7 mouse cellular contexts compared by ENCODE assay signal in genomic region chr14:96194795-96195194, GRCm38 (mm10).
DNase-seq lines count a peak whose midpoint lies in the region; TF ChIP-seq lines count a peak whose summit lies in the region.
"Not testable (repeated sequence)": the region's sequence is repeated elsewhere in the genome, so short reads cannot be mapped to it uniquely, and the experiment has no call there.

No protein-coding gene starts in this region.

- intact Hi-C loops in gastrocnemius, postnatal 14 days (cut with DNase I; ENCODE audit: low total_unique reads) = not testable (repeated sequence)

- not testable (repeated sequence) for TF ChIP-seq POLR2A in cerebellum, adult 2 months (IDR thresholded peaks at IDR 0.05; ENCODE audit: borderline replicate concordance, insufficient read depth, low read length)

- H3K27me3 ChIP-seq in cerebellum, adult 2 months (ENCODE audit: control insufficient read depth, insufficient read depth, low read length) = not testable (repeated sequence)

- not testable (repeated sequence) for H3K4me3 ChIP-seq in cerebellum, adult 2 months (replicated peaks; ENCODE audit: insufficient read depth, low read depth, low read length)

- peak; percentile 1 to 20 for DNase-seq in adrenal gland, adult 18-20 months (ENCODE audit: low spot score in 2 of 2)
- DNase-seq in cerebellum, adult 2 months = peak; percentile 2 to 10
- peak; percentile 4 for DNase-seq in gastrocnemius, postnatal 14 days
- peak; percentile 9 for DNase-seq in kidney, postnatal 14 days
- DNase-seq in right cerebral cortex, adult 18-20 months = peak; percentile 0
- peak; percentile 14 to 63 for DNase-seq in spleen, postnatal 4 days (ENCODE audit: low spot score in 2 of 2)
- DNase-seq in urinary bladder, postnatal 25 days (ENCODE audit: low spot score) = peak; percentile 3

- WGBS in cerebellum, adult 2 months = 94% methylated on average over 15 of the region's 16 CpGs

- TF ChIP-seq CTCF in cerebellum, adult 2 months (IDR thresholded peaks at IDR 0.05; ENCODE audit: borderline replicate concordance, insufficient read depth, low read depth, low read length) = not testable (repeated sequence)

- not testable (repeated sequence) for H3K27ac ChIP-seq in cerebellum, adult 2 months (ENCODE audit: insufficient read depth, low read length)

- not testable (repeated sequence) for H3K4me1 ChIP-seq in cerebellum, adult 2 months (ENCODE audit: control insufficient read depth, insufficient read depth, low read length)
